Mouse (Mus musculus) CH12.LX (cell line): ENCODE data around the gene Zfp580. TPM values are rescaled to one million over a fixed set of nuclear protein-coding genes. Genes with fewer than 3 reads are reported as not detected.
A peak's percentile ranks its signal among the peaks of the same experiment; 100 is the strongest.

Experiments used
- DNase-seq: peaks from one replicate; pipeline ENCODE4 v3.0.0-alpha.2; 2013; ENCODE audit errors: extremely low read depth
- H3K27ac ChIP-seq: 2 replicates; pipeline ENCODE4 v1.5.1; 2012; ENCODE audit warnings: low read depth, mild to moderate bottlenecking, control low read depth, moderate library complexity; ENCODE audit not compliant: insufficient read depth
- H3K27me3 ChIP-seq: replicated peaks from 2 replicates; pipeline ENCODE3; 2012; ENCODE audit warnings: inconsistent platforms
- H3K36me3 ChIP-seq, 2 experiments: replicated peaks in 1 of 2; 2 replicates each; pipeline versions ENCODE3 to v1.6.1; 2012; ENCODE audit warnings: inconsistent platforms in 1 of 2, low read length in 1 of 2, mild to moderate bottlenecking in 1 of 2, mixed read lengths in 1 of 2, moderate library complexity in 1 of 2; ENCODE audit not compliant: control insufficient read depth in 1 of 2, insufficient read depth in 1 of 2
- H3K4me1 ChIP-seq, 2 experiments: 2 replicates each; pipeline ENCODE4 v1.6.1; 2012; ENCODE audit warnings: inconsistent platforms in 1 of 2, moderate library complexity in 1 of 2; ENCODE audit not compliant: insufficient read depth in 2 of 2, control insufficient read depth in 1 of 2
- H3K4me2 ChIP-seq: 2 replicates; pipeline ENCODE4 v1.6.1; 2012; ENCODE audit warnings: low read depth, mild to moderate bottlenecking, control low read depth; ENCODE audit not compliant: poor library complexity, insufficient read depth, severe bottlenecking
- H3K4me3 ChIP-seq, 3 experiments: fragments of 150-350 bp in 1 of 3; sonication (generic) in 1 of 3; replicated peaks in 1 of 3; 2 replicates each; pipeline versions ENCODE3 to v1.5.1; 2011 to 2012; ENCODE audit warnings: low read depth in 2 of 3, low read length in 2 of 3, mild to moderate bottlenecking in 2 of 3, moderate library complexity in 2 of 3, control low read depth in 1 of 3, improper control_type of control experiment in 1 of 3, inconsistent platforms in 1 of 3, mixed read lengths in 1 of 3; ENCODE audit not compliant: poor library complexity in 1 of 3
- H3K79me2 ChIP-seq: replicated peaks from 2 replicates; pipeline ENCODE4 v1.6.1; 2012; ENCODE audit warnings: mild to moderate bottlenecking, moderate library complexity; ENCODE audit not compliant: control insufficient read depth, poor library complexity, insufficient read depth, severe bottlenecking; ENCODE audit errors: extremely low read depth
- H3K9ac ChIP-seq: 2 replicates; pipeline ENCODE4 v1.6.1; 2012; ENCODE audit warnings: low read depth, mild to moderate bottlenecking, control low read depth, moderate library complexity; ENCODE audit not compliant: insufficient read depth
- H3K9me3 ChIP-seq: replicated peaks from 2 replicates; pipeline ENCODE3; 2012; ENCODE audit warnings: low read length, inconsistent platforms, mixed read lengths
- BHLHE40 ChIP-seq: IDR thresholded peaks from 2 replicates; pipeline ENCODE4 v1.6.1; 2011; ENCODE audit warnings: mild to moderate bottlenecking, low read depth, low read length, improper control_type of control experiment
- CHD1 ChIP-seq: IDR thresholded peaks from 2 replicates; pipeline ENCODE4 v1.6.1; 2012; ENCODE audit warnings: low read depth, low read length, improper control_type of control experiment, inconsistent platforms
- CHD2 ChIP-seq: IDR thresholded peaks from 2 replicates; pipeline ENCODE4 v1.6.1; 2011; ENCODE audit warnings: low read length, improper control_type of control experiment
- CTCF ChIP-seq, 2 experiments: IDR thresholded peaks in 1 of 2; conservative IDR thresholded peaks in 1 of 2; 2 replicates each; pipeline ENCODE4 v1.5.1; 2011 to 2012; ENCODE audit warnings: low read depth in 2 of 2, low read length in 2 of 2, improper control_type of control experiment in 1 of 2, inconsistent platforms in 1 of 2, mild to moderate bottlenecking in 1 of 2, moderate library complexity in 1 of 2
- E2F4 ChIP-seq: IDR thresholded peaks from 2 replicates; pipeline ENCODE4 v1.6.1; 2011; ENCODE audit warnings: low read depth, low read length, improper control_type of control experiment; ENCODE audit not compliant: insufficient replicate concordance
- ELF1 ChIP-seq: IDR thresholded peaks from 2 replicates; pipeline ENCODE4 v1.6.1; 2014; ENCODE audit warnings: low read depth, mild to moderate bottlenecking, inconsistent platforms, low read length, improper control_type of control experiment
- EP300 ChIP-seq: IDR thresholded peaks from 2 replicates; pipeline ENCODE4 v1.6.1; 2011; ENCODE audit warnings: low read length, improper control_type of control experiment
- ETS1 ChIP-seq: conservative IDR thresholded peaks from 2 replicates; pipeline ENCODE4 v1.6.1; 2012; ENCODE audit warnings: low read depth, mild to moderate bottlenecking, inconsistent platforms, low read length, improper control_type of control experiment, moderate library complexity
- GABPA ChIP-seq: IDR thresholded peaks from 2 replicates; pipeline ENCODE4 v1.6.1; 2012; ENCODE audit warnings: low read depth, low read length, improper control_type of control experiment, inconsistent platforms; ENCODE audit not compliant: insufficient replicate concordance
- IRF4 ChIP-seq: IDR thresholded peaks from 2 replicates; pipeline ENCODE4 v1.6.1; 2014; ENCODE audit warnings: low read depth, mild to moderate bottlenecking, inconsistent platforms, low read length, improper control_type of control experiment
- JUN ChIP-seq: IDR thresholded peaks from 2 replicates; pipeline ENCODE4 v1.6.1; 2011; ENCODE audit warnings: low read depth, mild to moderate bottlenecking, low read length, improper control_type of control experiment, moderate library complexity; ENCODE audit not compliant: insufficient read depth
- KAT2A ChIP-seq: IDR thresholded peaks from 2 replicates; pipeline ENCODE4 v1.6.1; 2012; ENCODE audit warnings: low read length, improper control_type of control experiment, inconsistent platforms; ENCODE audit not compliant: insufficient replicate concordance
- MAX ChIP-seq: IDR thresholded peaks from 2 replicates; pipeline ENCODE4 v1.6.1; 2011; ENCODE audit warnings: low read length, improper control_type of control experiment
- MAZ ChIP-seq: IDR thresholded peaks from 2 replicates; pipeline ENCODE4 v1.6.1; 2012; ENCODE audit warnings: low read depth, mild to moderate bottlenecking, inconsistent platforms, low read length, improper control_type of control experiment, moderate library complexity
- MXI1 ChIP-seq: IDR thresholded peaks from 2 replicates; pipeline ENCODE4 v1.6.1; 2011; ENCODE audit warnings: mild to moderate bottlenecking, low read depth, low read length, improper control_type of control experiment
- MYC ChIP-seq: IDR thresholded peaks from 2 replicates; pipeline ENCODE4 v1.6.1; 2011; ENCODE audit warnings: low read depth, mild to moderate bottlenecking, improper control_type of control experiment, low read length
- PAX5 ChIP-seq: IDR thresholded peaks from 2 replicates; pipeline ENCODE4 v1.6.1; 2012; ENCODE audit warnings: low read length, inconsistent platforms, mixed read lengths
- POLR2A ChIP-seq: IDR thresholded peaks from 2 replicates; pipeline ENCODE4 v1.6.1; 2011; ENCODE audit warnings: low read depth, mild to moderate bottlenecking, improper control_type of control experiment, low read length
- RCOR1 ChIP-seq: conservative IDR thresholded peaks from 2 replicates; pipeline ENCODE4 v1.6.1; 2012; ENCODE audit warnings: low read depth, mild to moderate bottlenecking, inconsistent platforms, low read length, improper control_type of control experiment
- SMC3 ChIP-seq: IDR thresholded peaks from 2 replicates; pipeline ENCODE4 v1.6.1; 2011; ENCODE audit warnings: low read depth, low read length, improper control_type of control experiment
- USF1 ChIP-seq: IDR thresholded peaks from 2 replicates; pipeline ENCODE4 v1.6.1; 2014; ENCODE audit warnings: low read depth, mild to moderate bottlenecking, inconsistent platforms, low read length, improper control_type of control experiment
- USF2 ChIP-seq: conservative IDR thresholded peaks from 2 replicates; pipeline ENCODE4 v1.6.1; 2011; ENCODE audit warnings: low read depth, low read length, improper control_type of control experiment
- ZNF384 ChIP-seq: IDR thresholded peaks from 2 replicates; pipeline ENCODE4 v1.6.1; 2012; ENCODE audit warnings: low read depth, low read length, improper control_type of control experiment, inconsistent platforms
- dilution Hi-C: fragments of 300-500 bp; cut with MboI; formaldehyde crosslinking; loops from 2 replicates; pipeline ENCODE4 v1.14.3; 2020; ENCODE audit warnings: low sequenced_read_pairs; ENCODE audit not compliant: extremely low pct_unique_long_range_greater_than_20kb, extremely low pct_ligation_motif_present
- in situ Hi-C: fragments of 300-500 bp; cut with MboI; formaldehyde crosslinking; loops from 3 replicates; pipeline ENCODE4 v1.14.3; 2019; ENCODE audit warnings: low sequenced_read_pairs, low pct_ligation_motif_present, low pct_unique_long_range_greater_than_20kb, mixed read lengths
- polyA plus RNA-seq: library from polyadenylated mRNA; unstranded; fragments of >175 nt; gene quantifications from 2 replicates; pipeline ENCODE4 v1.2.1, GENCODE M21; 2012; ENCODE audit warnings: low read depth; ENCODE audit not compliant: insufficient read length
- total RNA-seq, 2 experiments: library from RNA; depleted of rRNA; stranded (reverse); fragments of 300-350 nt in 1 of 2; fragments of >200 nt in 1 of 2; gene quantifications; 2 replicates each; pipeline ENCODE4 v1.2.3; 2012 to 2014

The Zfp580 gene
- total and polyA plus RNA-seq, 3 experiments: 1.2 to 15.6 (median 2.6) TPM

DNA sequence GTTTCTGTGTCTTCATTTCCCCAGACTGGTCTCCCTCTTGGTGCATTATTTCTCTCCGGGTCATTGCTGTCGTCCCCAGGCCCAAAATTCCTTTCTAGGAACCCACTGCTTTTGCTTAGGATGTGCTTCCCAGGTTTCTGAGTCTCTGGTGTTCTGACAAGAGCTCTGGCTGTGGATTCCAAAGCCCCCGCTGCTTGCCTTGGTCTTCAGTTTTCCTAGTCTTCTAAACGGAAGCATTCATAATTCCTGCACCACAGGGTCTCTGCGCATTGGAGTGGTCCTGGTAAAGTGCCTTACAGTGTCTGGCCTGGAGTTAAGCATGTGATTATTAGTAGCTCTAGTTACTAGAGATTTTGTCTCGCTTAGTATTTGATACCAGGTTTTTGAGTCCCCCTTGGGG lies 29.5 kb downstream of the Zfp580 start:
- no peaks in the 10 kb centered on the region for H3K27me3 ChIP-seq
- H3K9ac ChIP-seq: peak overlapping the region; percentile 98
- in situ Hi-C loops: no loop called here
- dilution Hi-C loops: no loop called here
- TF ChIP-seq ZNF384 (no peak), MAX (no peak), ELF1 (no peak), KAT2A (no peak), JUN (no peak), POLR2A (0 out of 2 replicates have a peak, but pooled peaks have one; percentile 9)
- peak overlapping the region; percentile 83 for H3K4me2 ChIP-seq
- peaks cover 61% of the 10 kb centered on the region for H3K79me2 ChIP-seq
- peak overlapping the region; percentile 93 to 100 (median 99) for H3K4me3 ChIP-seq
- H3K36me3 ChIP-seq: peaks cover 32 to 52% of the 10 kb centered on the region in 2 experiments
- no peak for DNase-seq
- no peaks in the 10 kb centered on the region for H3K9me3 ChIP-seq
- H3K27ac ChIP-seq: peak overlapping the region; percentile 94
- peaks cover 9 to 47% of the 10 kb centered on the region in 2 experiments for H3K4me1 ChIP-seq

DNA sequence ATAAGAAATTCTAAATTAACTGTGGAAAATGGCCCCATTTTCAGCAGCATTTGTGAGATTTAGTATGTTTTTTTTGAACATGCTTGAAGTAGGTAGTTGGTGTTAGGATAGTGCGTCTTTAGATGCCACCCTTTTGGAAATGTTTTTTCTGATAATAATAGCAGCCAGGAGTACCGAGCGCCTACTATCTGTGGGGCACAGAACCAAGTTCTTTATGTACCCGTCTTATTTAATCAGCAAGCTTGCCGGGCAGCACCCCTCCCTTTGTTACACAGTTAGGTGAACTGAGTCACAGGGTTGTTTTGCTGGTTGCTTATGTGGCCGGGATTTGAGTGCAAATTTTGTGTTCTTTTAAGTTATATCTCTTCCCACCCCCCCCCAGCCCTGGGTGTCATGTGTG lies 29.9 kb downstream of the Zfp580 start:
- H3K9ac ChIP-seq: peak overlapping the region; percentile 98
- peaks cover 9 to 49% of the 10 kb centered on the region in 2 experiments for H3K4me1 ChIP-seq
- TF ChIP-seq E2F4: no peak
- TF ChIP-seq ELF1: no peak
- TF ChIP-seq MYC: no peak
- 0 out of 2 replicates have a peak, but pooled peaks have one; percentile 4 for TF ChIP-seq POLR2A
- 0 out of 2 replicates have a peak, but pooled peaks have one; percentile 14 for TF ChIP-seq CHD1
- in situ Hi-C loops: no loop called here
- no peak for DNase-seq
- peaks cover 63% of the 10 kb centered on the region for H3K79me2 ChIP-seq
- H3K9me3 ChIP-seq: no peaks in the 10 kb centered on the region
- H3K4me2 ChIP-seq: peak overlapping the region; percentile 83
- H3K27ac ChIP-seq: no peak overlapping the region
- no peaks in the 10 kb centered on the region for H3K27me3 ChIP-seq
- dilution Hi-C loops: no loop called here
- peaks cover 33 to 53% of the 10 kb centered on the region in 2 experiments for H3K36me3 ChIP-seq
- H3K4me3 ChIP-seq: peak overlapping the region; percentile 93 to 100 (median 99)

DNA sequence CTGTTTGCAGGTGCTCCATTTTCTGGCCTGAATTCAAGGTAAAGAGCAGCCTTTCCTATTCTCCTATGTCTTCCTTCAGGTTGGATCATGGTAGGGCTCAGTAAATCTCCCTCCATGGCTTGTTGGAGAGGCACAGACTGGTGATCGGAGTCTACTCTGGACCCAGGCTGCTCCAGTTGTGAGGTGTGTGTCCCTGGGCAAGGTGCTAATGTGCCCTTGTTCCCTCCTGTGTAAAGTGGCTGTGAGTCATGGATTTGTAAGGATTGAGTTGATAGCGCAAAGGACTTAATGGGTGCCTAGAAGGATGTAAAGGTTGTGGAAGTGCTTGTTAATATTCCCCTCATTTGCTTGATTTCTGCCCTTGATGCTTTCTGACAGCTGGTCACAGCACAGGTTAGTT lies 30.6 kb downstream of the Zfp580 start:
- Histone ChIP-seq H3K27ac (peak overlapping the region; percentile 95), H3K4me1 (peaks cover 12 to 48% of the 10 kb centered on the region in 2 experiments)
- DNase-seq: no peak

More for the DNA sequence above, 30.6 kb downstream of the Zfp580 start:
- Histone ChIP-seq H3K79me2 (peaks cover 64% of the 10 kb centered on the region), H3K27me3 (no peaks in the 10 kb centered on the region), H3K4me3 (peak overlapping the region; percentile 93 to 100 (median 99)), H3K9me3 (no peaks in the 10 kb centered on the region), H3K4me2 (peak overlapping the region; percentile 83), H3K9ac (peak overlapping the region; percentile 98), H3K36me3 (peaks cover 29 to 52% of the 10 kb centered on the region in 2 experiments)
- dilution Hi-C loops: no loop called here
- TF ChIP-seq MAX (no peak), USF2 (no peak), BHLHE40 (no peak), MXI1 (no peak; the same call in 1 of the 2 replicates), ETS1 (no peak), IRF4 (no peak), MAZ (no peak), USF1 (no peak), RCOR1 (no peak), CHD2 (no peak), ZNF384 (no peak), EP300 (no peak), CTCF (conservative IDR thresholded peaks at IDR 0.05 in 1 of 2, IDR thresholded peaks at IDR 0.05 in 1 of 2; ENCODE audit: low read depth in 2 of 2, low read length in 2 of 2) (no peak), PAX5 (no peak), SMC3 (no peak), GABPA (no peak)
- in situ Hi-C loops: no loop called here
